Mouse (Mus musculus): ENCODE data around the gene Cd79a. TPM values are rescaled to one million over a fixed set of nuclear protein-coding genes. Genes with fewer than 3 reads are reported as not detected.
A peak's percentile ranks its signal among the peaks of the same experiment; 100 is the strongest.

Gene Cd79a
- total and polyA plus RNA-seq, 3 experiments, result 51.8 to 422 (median 75.2) TPM

- no peaks in the 10 kb centered on the region for H3K27me3 ChIP-seq (replicated peaks)
- peaks cover 27 to 57% of the 10 kb centered on the region in 2 experiments for H3K4me1 ChIP-seq (ENCODE audit: control insufficient read depth in 1 of 2, insufficient read depth in 2 of 2)
- dilution Hi-C loops (cut with MboI; ENCODE audit: extremely low pct_ligation_motif_present, extremely low pct_unique_long_range_greater_than_20kb, low sequenced_read_pairs) (no loop called here), in situ Hi-C loops (cut with MboI; ENCODE audit: low pct_ligation_motif_present, low pct_unique_long_range_greater_than_20kb, low sequenced_read_pairs) (loop anchor here (10.0 kb wide), 1 partner anchor 55 kb away; the partner anchor contains the start of gene Arhgef1)
- peak overlapping the region; percentile 76; the same call in 1 of the 2 replicates for H3K9ac ChIP-seq (ENCODE audit: insufficient read depth, low read depth)
- TF ChIP-seq UBTF (IDR thresholded peaks at IDR 0.05; ENCODE audit: low read depth, low read length), result no peak
- no peak for TF ChIP-seq KAT2A (IDR thresholded peaks at IDR 0.05; ENCODE audit: insufficient replicate concordance, low read length)
- TF ChIP-seq BHLHE40 (IDR thresholded peaks at IDR 0.05; ENCODE audit: low read depth, low read length), result peak; percentile 86
- peak; percentile 28 for TF ChIP-seq POLR2A (IDR thresholded peaks at IDR 0.05; ENCODE audit: low read depth, low read length)
- no peak for TF ChIP-seq NELFE (IDR thresholded peaks at IDR 0.05; ENCODE audit: low read depth, low read length)
- TF ChIP-seq CHD2 (IDR thresholded peaks at IDR 0.05; ENCODE audit: low read length), result no peak; the same call in 1 of the 2 replicates
- TF ChIP-seq ZC3H11A (IDR thresholded peaks at IDR 0.05; ENCODE audit: low read depth, low read length), result no peak
- peak; percentile 33; the same call in 1 of the 2 replicates for TF ChIP-seq MAZ (IDR thresholded peaks at IDR 0.05; ENCODE audit: low read depth, low read length)
- TF ChIP-seq MXI1 (IDR thresholded peaks at IDR 0.05; ENCODE audit: low read depth, low read length), result no peak; the same call in 1 of the 2 replicates
- no peak for TF ChIP-seq USF2 (conservative IDR thresholded peaks at IDR 0.05; ENCODE audit: low read depth, low read length)
- TF ChIP-seq EP300 (IDR thresholded peaks at IDR 0.05; ENCODE audit: low read length), result 0 out of 2 replicates have a peak, but pooled peaks have one; percentile 9
- TF ChIP-seq MAFK (IDR thresholded peaks at IDR 0.05; ENCODE audit: insufficient replicate concordance, low read length), result no peak
- no peak for TF ChIP-seq POLR2AphosphoS2 (IDR thresholded peaks at IDR 0.05; ENCODE audit: low read depth, low read length)
- TF ChIP-seq SMC3 (IDR thresholded peaks at IDR 0.05; ENCODE audit: low read depth, low read length), result no peak
- no peak for TF ChIP-seq NRF1 (IDR thresholded peaks at IDR 0.05; ENCODE audit: low read depth, low read length)
- TF ChIP-seq MEF2A (IDR thresholded peaks at IDR 0.05; ENCODE audit: borderline replicate concordance, low read depth, low read length), result no peak
- TF ChIP-seq TCF12 (IDR thresholded peaks at IDR 0.05; ENCODE audit: low read depth, low read length), result peak; percentile 62; the same call in 1 of the 2 replicates
- TF ChIP-seq RCOR1 (conservative IDR thresholded peaks at IDR 0.05; ENCODE audit: low read depth, low read length), result no peak
- TF ChIP-seq USF1 (IDR thresholded peaks at IDR 0.05; ENCODE audit: low read depth, low read length), result no peak
- TF ChIP-seq JUN (IDR thresholded peaks at IDR 0.05; ENCODE audit: insufficient read depth, low read depth, low read length), result no peak
- TF ChIP-seq E2F4 (IDR thresholded peaks at IDR 0.05; ENCODE audit: insufficient replicate concordance, low read depth, low read length), result no peak
- no peak for TF ChIP-seq CHD1 (IDR thresholded peaks at IDR 0.05; ENCODE audit: low read depth, low read length)
- no peak for TF ChIP-seq IRF4 (IDR thresholded peaks at IDR 0.05; ENCODE audit: low read depth, low read length)
- TF ChIP-seq CTCF (conservative IDR thresholded peaks at IDR 0.05 in 1 of 2, IDR thresholded peaks at IDR 0.05 in 1 of 2; ENCODE audit: low read depth in 2 of 2, low read length in 2 of 2), result no peak
- 0 out of 2 replicates have a peak, but pooled peaks have one; percentile 50 for TF ChIP-seq MAX (IDR thresholded peaks at IDR 0.05; ENCODE audit: low read length)
- TF ChIP-seq ETS1 (conservative IDR thresholded peaks at IDR 0.05; ENCODE audit: low read depth, low read length), result peak; percentile 87
- TF ChIP-seq PAX5 (IDR thresholded peaks at IDR 0.05; ENCODE audit: low read length), result no peak
- TF ChIP-seq ZMIZ1 (IDR thresholded peaks at IDR 0.05; ENCODE audit: low read depth, low read length), result no peak
- peak; percentile 65; the same call in 1 of the 2 replicates for TF ChIP-seq SIN3A (IDR thresholded peaks at IDR 0.05; ENCODE audit: low read length)
- peak; percentile 94 for TF ChIP-seq MYC (IDR thresholded peaks at IDR 0.05; ENCODE audit: low read depth, low read length)
- no peak for TF ChIP-seq JUND (conservative IDR thresholded peaks at IDR 0.05; ENCODE audit: low read depth, low read length)
- peak; percentile 47; the same call in 1 of the 2 replicates for TF ChIP-seq TBP (conservative IDR thresholded peaks at IDR 0.05; ENCODE audit: low read depth, low read length)
- no peak for TF ChIP-seq ZNF384 (IDR thresholded peaks at IDR 0.05; ENCODE audit: low read depth, low read length)
- no peak for TF ChIP-seq HCFC1 (IDR thresholded peaks at IDR 0.05; ENCODE audit: low read depth, low read length)
- TF ChIP-seq ZKSCAN1 (IDR thresholded peaks at IDR 0.05; ENCODE audit: borderline replicate concordance, low read depth, low read length), result no peak
- TF ChIP-seq RAD21 (IDR thresholded peaks at IDR 0.05; ENCODE audit: low read depth, low read length), result no peak
- no peaks in the 10 kb centered on the region for H3K79me2 ChIP-seq (replicated peaks; ENCODE audit: control insufficient read depth, extremely low read depth, insufficient read depth, poor library complexity, severe bottlenecking)
- H3K4me2 ChIP-seq (ENCODE audit: insufficient read depth, low read depth, poor library complexity, severe bottlenecking), result peak overlapping the region; percentile 24
- no peaks in the 10 kb centered on the region for H3K36me3 ChIP-seq (replicated peaks in 1 of 2; ENCODE audit: control insufficient read depth in 1 of 2, insufficient read depth in 1 of 2, low read length in 1 of 2)
- DNase-seq (ENCODE audit: extremely low read depth), result peak; percentile 84
- H3K9me3 ChIP-seq (replicated peaks; ENCODE audit: low read length), result no peaks in the 10 kb centered on the region
- H3K27ac ChIP-seq (ENCODE audit: insufficient read depth, low read depth), result peak overlapping the region; percentile 40
- peak overlapping the region in 2 of 3 experiments; percentile 41 to 64 for H3K4me3 ChIP-seq (replicated peaks in 1 of 3; ENCODE audit: low read depth in 2 of 3, low read length in 2 of 3, poor library complexity in 1 of 3)
These were observed 47.0 kb upstream of the Cd79a start for GRCm38 (mm10) chr7:24850162-24850561.

All from CH12.LX (cell line).